Mouse (Mus musculus): ENCODE data around the gene Ttc30b. TPM values are rescaled to one million over a fixed set of nuclear protein-coding genes. Genes with fewer than 3 reads are reported as not detected.
"Not testable (repeated sequence)": the region's sequence is repeated elsewhere in the genome, so short reads cannot be mapped to it uniquely, and the experiment has no call there.

Ttc30b gene
- total RNA-seq, 1 experiment, result 2.3 TPM

GRCm38 (mm10) chr2:75983091-75983490 is 44.7 kb upstream of the Ttc30b start:
- Histone ChIP-seq H3K27ac (ENCODE audit: insufficient read depth, low read depth, low read length, poor library complexity, severe bottlenecking) (no peak overlapping the region), H3K9me3 (ENCODE audit: control insufficient read depth, insufficient read depth, low read depth, low read length) (no peaks in the 10 kb centered on the region), H3K4me1 (ENCODE audit: control insufficient read depth in 2 of 2, insufficient read depth in 2 of 2, low read length in 2 of 2, poor library complexity in 1 of 2) (peaks cover 0 to 2% of the 10 kb centered on the region in 2 experiments; a peak in 2 of 4 replicates), H3K9ac (ENCODE audit: insufficient read depth, low read depth, low read length, poor library complexity, severe bottlenecking) (no peak overlapping the region), H3K4me3 (ENCODE audit: insufficient read depth in 1 of 2, low read depth in 1 of 2, low read length in 2 of 2, poor library complexity in 1 of 2, severe bottlenecking in 1 of 2) (no peak overlapping the region), H3K36me3 (ENCODE audit: control insufficient read depth, insufficient read depth, low read length, poor library complexity, severe bottlenecking) (no peaks in the 10 kb centered on the region)
- no peak for DNase-seq (ENCODE audit: low read depth, low spot score)
- in situ Hi-C loops (cut with MboI; ENCODE audit: low sequenced_read_pairs in 2 of 2, unreplicated experiment in 2 of 2), result no loop called here
- TF ChIP-seq ZC3H11A (IDR thresholded peaks at IDR 0.05; ENCODE audit: borderline replicate concordance, low read depth, low read length), result no peak
- TF ChIP-seq HCFC1 (IDR thresholded peaks at IDR 0.05; ENCODE audit: borderline replicate concordance, insufficient read depth, low read length), result no peak
- no peak for TF ChIP-seq CHD2 (IDR thresholded peaks at IDR 0.05; ENCODE audit: low read depth, low read length)
- TF ChIP-seq MAFK (IDR thresholded peaks at IDR 0.05; ENCODE audit: insufficient read depth, low read depth, low read length), result no peak
- no peak for TF ChIP-seq ZNF384 (IDR thresholded peaks at IDR 0.05; ENCODE audit: low read depth, low read length)

- TF ChIP-seq ZNF384 (IDR thresholded peaks at IDR 0.05; ENCODE audit: low read depth, low read length) (no peak), ZC3H11A (IDR thresholded peaks at IDR 0.05; ENCODE audit: borderline replicate concordance, low read depth, low read length) (no peak), MAFK (IDR thresholded peaks at IDR 0.05; ENCODE audit: insufficient read depth, low read depth, low read length) (no peak), CHD2 (IDR thresholded peaks at IDR 0.05; ENCODE audit: low read depth, low read length) (no peak)
- DNase-seq (ENCODE audit: low read depth, low spot score), result no peak
- Histone ChIP-seq H3K4me3 (ENCODE audit: insufficient read depth in 1 of 2, low read depth in 1 of 2, low read length in 2 of 2, poor library complexity in 1 of 2, severe bottlenecking in 1 of 2) (no peak overlapping the region), H3K9me3 (ENCODE audit: control insufficient read depth, insufficient read depth, low read depth, low read length) (no peaks in the 10 kb centered on the region), H3K36me3 (ENCODE audit: control insufficient read depth, insufficient read depth, low read length, poor library complexity, severe bottlenecking) (no peaks in the 10 kb centered on the region), H3K9ac (ENCODE audit: insufficient read depth, low read depth, low read length, poor library complexity, severe bottlenecking) (no peak overlapping the region), H3K27ac (ENCODE audit: insufficient read depth, low read depth, low read length, poor library complexity, severe bottlenecking) (no peak overlapping the region), H3K4me1 (ENCODE audit: control insufficient read depth in 2 of 2, insufficient read depth in 2 of 2, low read length in 2 of 2, poor library complexity in 1 of 2) (no peaks in the 10 kb centered on the region)
- in situ Hi-C loops (cut with MboI; ENCODE audit: low sequenced_read_pairs in 2 of 2, unreplicated experiment in 2 of 2), result no loop called here
Measured at GRCm38 (mm10) chr2:75982626-75983025, 44.2 kb upstream of the Ttc30b start.

GRCm38 (mm10) chr2:75981440-75982081 is 43.2 kb upstream of the Ttc30b start, which contains the start of gene Ttc30a1:
TSS of gene Ttc30a1 (minus strand) at chr2:75981967.
- H3K4me3 ChIP-seq (ENCODE audit: insufficient read depth in 1 of 2, low read depth in 1 of 2, low read length in 2 of 2, poor library complexity in 1 of 2, severe bottlenecking in 1 of 2), result peak within 1 kb of the TSS; percentile 78 to 82
- TF ChIP-seq HCFC1 (IDR thresholded peaks at IDR 0.05; ENCODE audit: borderline replicate concordance, insufficient read depth, low read length), result peak; percentile 97
- H3K36me3 ChIP-seq (ENCODE audit: control insufficient read depth, insufficient read depth, low read length, poor library complexity, severe bottlenecking); H3K27ac ChIP-seq (ENCODE audit: insufficient read depth, low read depth, low read length, poor library complexity, severe bottlenecking); H3K9me3 ChIP-seq (ENCODE audit: control insufficient read depth, insufficient read depth, low read depth, low read length); in situ Hi-C loops (cut with MboI; ENCODE audit: low sequenced_read_pairs in 2 of 2, unreplicated experiment in 2 of 2); H3K4me1 ChIP-seq (ENCODE audit: control insufficient read depth in 2 of 2, insufficient read depth in 2 of 2, low read length in 2 of 2, poor library complexity in 1 of 2): not testable (repeated sequence)
- peak; percentile 74 for DNase-seq (ENCODE audit: low read depth, low spot score)
- peak within 1 kb of the TSS; percentile 84 for H3K9ac ChIP-seq (ENCODE audit: insufficient read depth, low read depth, low read length, poor library complexity, severe bottlenecking)

- not testable (repeated sequence) for H3K9ac ChIP-seq (ENCODE audit: insufficient read depth, low read depth, low read length, poor library complexity, severe bottlenecking)
Measured at GRCm38 (mm10) chr2:75980933-75981439, 42.6 kb upstream of the Ttc30b start.

GRCm38 (mm10) chr2:75977752-75978368 is 39.5 kb upstream of the Ttc30b start, which contains the start of gene Ttc30a2:
TSS of gene Ttc30a2 (minus strand) at chr2:75978170.
- in situ Hi-C loops (cut with MboI; ENCODE audit: low sequenced_read_pairs in 2 of 2, unreplicated experiment in 2 of 2); H3K9me3 ChIP-seq (ENCODE audit: control insufficient read depth, insufficient read depth, low read depth, low read length); H3K9ac ChIP-seq (ENCODE audit: insufficient read depth, low read depth, low read length, poor library complexity, severe bottlenecking); H3K4me1 ChIP-seq (ENCODE audit: control insufficient read depth in 2 of 2, insufficient read depth in 2 of 2, low read length in 2 of 2, poor library complexity in 1 of 2); H3K27ac ChIP-seq (ENCODE audit: insufficient read depth, low read depth, low read length, poor library complexity, severe bottlenecking); H3K36me3 ChIP-seq (ENCODE audit: control insufficient read depth, insufficient read depth, low read length, poor library complexity, severe bottlenecking): not testable (repeated sequence)
- H3K4me3 ChIP-seq (ENCODE audit: insufficient read depth in 1 of 2, low read depth in 1 of 2, low read length in 2 of 2, poor library complexity in 1 of 2, severe bottlenecking in 1 of 2), result peak within 1 kb of the TSS in 1 of 2 experiments; percentile 5; a peak in 2 of 4 replicates
- peak; percentile 63 for DNase-seq (ENCODE audit: low read depth, low spot score)
- TF ChIP-seq ZNF384 (IDR thresholded peaks at IDR 0.05; ENCODE audit: low read depth, low read length), result peak; percentile 98

More at GRCm38 (mm10) chr2:75980933-75981439, 42.6 kb upstream of the Ttc30b start:
- H3K36me3 ChIP-seq (ENCODE audit: control insufficient read depth, insufficient read depth, low read length, poor library complexity, severe bottlenecking); DNase-seq (ENCODE audit: low read depth, low spot score); H3K27ac ChIP-seq (ENCODE audit: insufficient read depth, low read depth, low read length, poor library complexity, severe bottlenecking); H3K4me1 ChIP-seq (ENCODE audit: control insufficient read depth in 2 of 2, insufficient read depth in 2 of 2, low read length in 2 of 2, poor library complexity in 1 of 2); in situ Hi-C loops (cut with MboI; ENCODE audit: low sequenced_read_pairs in 2 of 2, unreplicated experiment in 2 of 2); H3K9me3 ChIP-seq (ENCODE audit: control insufficient read depth, insufficient read depth, low read depth, low read length): not testable (repeated sequence)
- peak overlapping the region in 1 of 2 experiments; percentile 78; a peak in 1 of 4 replicates for H3K4me3 ChIP-seq (ENCODE audit: insufficient read depth in 1 of 2, low read depth in 1 of 2, low read length in 2 of 2, poor library complexity in 1 of 2, severe bottlenecking in 1 of 2)

- H3K9ac ChIP-seq (ENCODE audit: insufficient read depth, low read depth, low read length, poor library complexity, severe bottlenecking); H3K4me1 ChIP-seq (ENCODE audit: control insufficient read depth in 2 of 2, insufficient read depth in 2 of 2, low read length in 2 of 2, poor library complexity in 1 of 2); DNase-seq (ENCODE audit: low read depth, low spot score); H3K9me3 ChIP-seq (ENCODE audit: control insufficient read depth, insufficient read depth, low read depth, low read length); H3K27ac ChIP-seq (ENCODE audit: insufficient read depth, low read depth, low read length, poor library complexity, severe bottlenecking); in situ Hi-C loops (cut with MboI; ENCODE audit: low sequenced_read_pairs in 2 of 2, unreplicated experiment in 2 of 2); H3K4me3 ChIP-seq (ENCODE audit: insufficient read depth in 1 of 2, low read depth in 1 of 2, low read length in 2 of 2, poor library complexity in 1 of 2, severe bottlenecking in 1 of 2); H3K36me3 ChIP-seq (ENCODE audit: control insufficient read depth, insufficient read depth, low read length, poor library complexity, severe bottlenecking): not testable (repeated sequence)
Measured at GRCm38 (mm10) chr2:75976070-75976469, 37.7 kb upstream of the Ttc30b start.

Measured in ES-E14 (cell line).